Mouse (Mus musculus) forebrain, embryonic 16.5 days (tissue): Measurements from ENCODE around the gene Zfp874a. TPM values are rescaled to one million over a fixed set of nuclear protein-coding genes. Genes with fewer than 3 reads are reported as not detected.

ENCODE experiments used
- ATAC-seq: fragments of 200-750 bp; cut with Nextera tagmentation; 2 replicates; pipeline ENCODE4 v1.8.0; 2017; ENCODE audit warnings: mild to moderate bottlenecking, moderate library complexity
- H3K27ac ChIP-seq: fragments of 300-500 bp; sonication (generic); 2 replicates; pipeline ENCODE4 v1.5.1; 2014; ENCODE audit warnings: low read length, control low read depth
- H3K27me3 ChIP-seq: fragments of 300-500 bp; sonication (generic); replicated peaks from 2 replicates; pipeline ENCODE4 v1.6.1; 2014; ENCODE audit warnings: low read length; ENCODE audit not compliant: control insufficient read depth, insufficient read depth
- H3K36me3 ChIP-seq: fragments of 300-500 bp; sonication (generic); 2 replicates; pipeline ENCODE4 v1.6.1; 2014; ENCODE audit not compliant: control insufficient read depth, insufficient read depth
- H3K4me1 ChIP-seq: fragments of 300-500 bp; sonication (generic); replicated peaks from 2 replicates; pipeline ENCODE4 v1.6.1; 2014; ENCODE audit warnings: low read length; ENCODE audit not compliant: control insufficient read depth, insufficient read depth
- H3K4me2 ChIP-seq: fragments of 300-500 bp; sonication (generic); 2 replicates; pipeline ENCODE4 v1.6.1; 2014; ENCODE audit warnings: mild to moderate bottlenecking, low read length, control low read depth
- H3K4me3 ChIP-seq: fragments of 300-500 bp; sonication (generic); replicated peaks from 2 replicates; pipeline ENCODE4 v1.5.1; 2014; ENCODE audit warnings: mild to moderate bottlenecking, low read length, control low read depth
- H3K9ac ChIP-seq: fragments of 300-500 bp; sonication (generic); replicated peaks from 2 replicates; pipeline ENCODE4 v1.6.1; 2014; ENCODE audit warnings: low read depth, low read length, control low read depth
- H3K9me3 ChIP-seq: fragments of 300-500 bp; sonication (generic); 2 replicates; pipeline ENCODE4 v1.6.1; 2016; ENCODE audit warnings: low read length; ENCODE audit not compliant: control insufficient read depth
- WGBS: fragments of 180-500 bp; shearing (Covaris S2); extraction: QIAGEN DNeasy Blood & Tissue Kit; methylation state at CpG from one replicate; pipeline ENCODE4 v1.1.7; 2014; 5-methylcytosine and 5-hydroxymethylcytosine counted together
- polyA plus RNA-seq: library from polyadenylated mRNA; unstranded; fragments of >200 nt; fragmentation: Nextera tagmentation; extraction: Ambion mirVana; gene quantifications from 2 replicates; pipeline ENCODE4 v1.2.1, GENCODE M21; 2015

The Zfp874a gene
- polyA plus RNA-seq: 9.7 and 11.0 TPM in 2 replicates

DNA sequence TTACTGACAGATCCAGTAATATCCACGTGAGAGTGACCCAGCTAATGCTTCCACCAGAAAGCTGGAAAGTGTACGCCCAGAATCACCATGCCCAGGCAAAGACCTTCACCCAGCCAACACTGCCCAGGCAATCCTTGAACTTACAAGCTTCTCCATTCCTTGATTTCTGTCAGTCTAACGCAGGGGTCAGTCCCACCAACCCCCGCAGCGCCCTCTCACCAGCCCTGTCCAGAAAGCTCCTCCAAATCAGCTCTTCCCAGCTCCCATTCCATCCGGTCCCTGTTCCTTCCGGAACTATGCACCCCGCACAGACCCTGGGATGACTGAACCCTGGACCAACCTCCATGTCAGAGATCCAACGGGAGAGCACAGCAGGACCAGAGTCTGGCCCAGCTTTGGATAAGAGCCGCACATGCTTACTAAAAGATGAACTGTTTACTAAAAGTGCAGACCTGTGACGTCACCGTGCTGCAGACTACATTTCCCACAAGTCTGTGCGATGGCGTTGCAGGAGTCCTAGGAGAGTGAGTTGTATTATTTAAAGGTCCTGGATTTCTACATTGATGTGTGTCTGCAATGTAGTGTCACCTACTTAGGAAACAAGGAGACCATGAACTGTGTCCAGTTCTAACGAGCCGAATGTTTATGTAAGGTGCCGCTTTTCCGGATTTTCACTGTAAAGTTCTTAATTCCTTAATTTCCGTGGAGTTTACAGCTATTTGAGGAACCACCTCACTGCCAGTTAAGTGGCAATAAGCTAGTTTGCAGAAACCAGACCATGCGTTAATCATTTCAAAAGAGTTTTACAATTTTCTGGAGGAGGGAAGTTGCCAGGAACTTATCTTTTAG is at the start of gene Zfp874a:
Zfp874a (minus strand) TSS at position 453 of the 849 bp plus-strand sequence.
- Histone ChIP-seq H3K36me3 (peaks cover 8% of the 10 kb centered on the region), H3K9me3 (no peaks in the 10 kb centered on the region), H3K27me3 (no peaks in the 10 kb centered on the region), H3K4me1 (peaks cover 9% of the 10 kb centered on the region), H3K4me2 (peak within 1 kb of the TSS; percentile 72), H3K4me3 (peak within 1 kb of the TSS; percentile 64), H3K9ac (peak within 1 kb of the TSS; percentile 64), H3K27ac (peak within 1 kb of the TSS; percentile 14; the same call in 1 of the 2 replicates)
- WGBS: 1% methylated on average over 20 of the region's 20 CpGs
- ATAC-seq: peak; percentile 98

GRCm38 (mm10) chr13:67500908-67501307 is 49.5 kb upstream of the Zfp874a start:
- no peak overlapping the region; the same call in 1 of the 2 replicates for H3K4me2 ChIP-seq
- no peaks in the 10 kb centered on the region for H3K27me3 ChIP-seq
- H3K27ac ChIP-seq: no peak overlapping the region
- ATAC-seq: peak; percentile 19
- H3K9me3 ChIP-seq: no peaks in the 10 kb centered on the region
- peaks cover 8% of the 10 kb centered on the region for H3K4me1 ChIP-seq
- H3K36me3 ChIP-seq: no peaks in the 10 kb centered on the region; the same call in 1 of the 2 replicates
- no peak overlapping the region for H3K4me3 ChIP-seq
- 89% methylated on average over 1 of the region's 1 CpGs for WGBS
- no peak overlapping the region for H3K9ac ChIP-seq

DNA sequence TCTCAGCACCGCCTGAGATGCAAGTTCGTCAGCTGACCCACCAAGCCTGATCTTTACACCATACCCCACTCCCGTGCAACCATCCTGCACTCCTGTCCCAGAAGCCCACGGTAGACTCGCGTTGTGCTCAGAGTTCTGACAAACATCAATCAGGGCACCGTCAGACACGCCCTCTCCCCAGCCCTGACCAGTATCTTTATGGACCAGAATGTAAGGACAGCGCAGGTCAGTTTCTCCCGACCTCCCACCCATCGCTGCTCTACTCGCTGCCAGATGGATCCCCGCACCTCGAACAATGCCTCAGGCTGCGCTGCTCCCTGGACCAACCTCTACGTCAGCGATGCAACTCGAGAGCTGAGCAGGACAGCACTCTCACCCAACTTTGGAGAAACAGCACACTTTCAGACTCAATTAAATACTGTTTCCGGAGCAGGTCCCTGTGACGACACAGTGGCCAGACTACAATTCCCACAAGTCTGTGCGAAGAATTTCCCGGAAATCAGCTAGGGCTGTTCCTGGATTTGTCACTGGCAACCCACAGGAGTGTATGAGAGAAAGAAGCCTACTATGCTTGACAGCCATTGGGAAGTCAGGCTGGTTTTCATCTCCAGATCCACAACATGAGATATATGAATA is 48.8 kb upstream of the Zfp874a start, which contains the start of gene Zfp58:
Zfp58 (minus strand) TSS at position 472 of the 636 bp plus-strand sequence.
- Histone ChIP-seq H3K27me3 (no peaks in the 10 kb centered on the region), H3K4me2 (peak within 1 kb of the TSS; percentile 80), H3K27ac (no peak within 1 kb of the TSS), H3K36me3 (peaks cover 2% of the 10 kb centered on the region), H3K9me3 (no peaks in the 10 kb centered on the region), H3K4me3 (peak within 1 kb of the TSS; percentile 88), H3K4me1 (peaks cover 8% of the 10 kb centered on the region), H3K9ac (peak within 1 kb of the TSS; percentile 71)
- ATAC-seq: peak; percentile 98
- WGBS: under 1% methylated on average over 22 of the region's 22 CpGs

GRCm38 (mm10) chr13:67495631-67496030 is 44.2 kb upstream of the Zfp874a start:
- no peak overlapping the region for H3K4me2 ChIP-seq
- no peak for ATAC-seq
- H3K36me3 ChIP-seq: peaks cover 41% of the 10 kb centered on the region

GRCm38 (mm10) chr13:67484424-67484811 is 33.0 kb upstream of the Zfp874a start:
- peak overlapping the region; percentile 71 for H3K4me3 ChIP-seq
- peaks cover 11% of the 10 kb centered on the region for H3K4me1 ChIP-seq
- WGBS: 40% methylated on average over 8 of the region's 8 CpGs
- peak; percentile 68 for ATAC-seq
- H3K27ac ChIP-seq: peak overlapping the region; percentile 31; the same call in 1 of the 2 replicates
- peaks cover 13% of the 10 kb centered on the region for H3K36me3 ChIP-seq
- no peaks in the 10 kb centered on the region for H3K9me3 ChIP-seq
- H3K9ac ChIP-seq: peak overlapping the region; percentile 66
- peak overlapping the region; percentile 80 for H3K4me2 ChIP-seq
- H3K27me3 ChIP-seq: no peaks in the 10 kb centered on the region

More at GRCm38 (mm10) chr13:67495631-67496030, 44.2 kb upstream of the Zfp874a start:
- peaks cover 7% of the 10 kb centered on the region for H3K9me3 ChIP-seq
- H3K9ac ChIP-seq: no peak overlapping the region
- no peak overlapping the region for H3K27ac ChIP-seq
- H3K4me3 ChIP-seq: no peak overlapping the region
- 89% methylated on average over 1 of the region's 1 CpGs for WGBS
- H3K4me1 ChIP-seq: peaks cover 8% of the 10 kb centered on the region
- no peaks in the 10 kb centered on the region for H3K27me3 ChIP-seq

GRCm38 (mm10) chr13:67483625-67484423 is 32.4 kb upstream of the Zfp874a start, which contains the start of gene Zfp874b:
Gene Zfp874b (minus strand): TSS chr13:67484258.
- peaks cover 11% of the 10 kb centered on the region for H3K4me1 ChIP-seq
- 5% methylated on average over 20 of the region's 20 CpGs for WGBS
- peaks cover 8% of the 10 kb centered on the region for H3K36me3 ChIP-seq
- H3K9me3 ChIP-seq: no peaks in the 10 kb centered on the region
- peak within 1 kb of the TSS; percentile 80 for H3K4me2 ChIP-seq
- peak within 1 kb of the TSS; percentile 71 for H3K4me3 ChIP-seq
- peak within 1 kb of the TSS; percentile 66 for H3K9ac ChIP-seq
- peak; percentile 97 for ATAC-seq
- peak within 1 kb of the TSS; percentile 31; the same call in 1 of the 2 replicates for H3K27ac ChIP-seq
- no peaks in the 10 kb centered on the region for H3K27me3 ChIP-seq

- Histone ChIP-seq H3K4me3 (no peak overlapping the region), H3K9me3 (no peaks in the 10 kb centered on the region), H3K27me3 (no peaks in the 10 kb centered on the region), H3K4me2 (no peak overlapping the region), H3K4me1 (peaks cover 11% of the 10 kb centered on the region), H3K9ac (no peak overlapping the region), H3K27ac (no peak overlapping the region), H3K36me3 (no peaks in the 10 kb centered on the region)
- ATAC-seq: no peak
- WGBS: 57% methylated on average over 4 of the region's 4 CpGs
Measured at GRCm38 (mm10) chr13:67481528-67481927, 30.1 kb upstream of the Zfp874a start.

- Histone ChIP-seq H3K36me3 (peaks cover 17% of the 10 kb centered on the region), H3K9me3 (no peaks in the 10 kb centered on the region), H3K4me1 (no peaks in the 10 kb centered on the region), H3K9ac (no peak overlapping the region), H3K4me2 (no peak overlapping the region), H3K27ac (no peak overlapping the region), H3K27me3 (no peaks in the 10 kb centered on the region), H3K4me3 (no peak overlapping the region)
- WGBS: 93% methylated on average over 3 of the region's 3 CpGs
- no peak for ATAC-seq
Measured at GRCm38 (mm10) chr13:67469274-67469673, 17.9 kb upstream of the Zfp874a start.
